Mouse (Mus musculus): ENCODE data around the gene Kif1a. TPM values are rescaled to one million over a fixed set of nuclear protein-coding genes. Genes with fewer than 3 reads are reported as not detected.

Gene Kif1a
- total and polyA plus RNA-seq, 3 experiments: not detected

GRCm38 (mm10) chr1:93125256-93125655, 23.5 kb upstream of the Kif1a start:
- Histone ChIP-seq H3K36me3 (ENCODE audit: control insufficient read depth in 1 of 2, insufficient read depth in 2 of 2, low read length in 2 of 2) (no peaks in the 10 kb centered on the region), H3K27ac (ENCODE audit: control insufficient read depth, low read depth, low read length) (no peak overlapping the region)

GRCm38 (mm10) chr1:93124066-93124465, 22.3 kb upstream of the Kif1a start:
- H3K79me2 ChIP-seq (ENCODE audit: control insufficient read depth, insufficient read depth, low read length, poor library complexity): no peaks in the 10 kb centered on the region
- H3K4me1 ChIP-seq (ENCODE audit: control insufficient read depth in 1 of 2, insufficient read depth in 2 of 2, low read length in 2 of 2): no peaks in the 10 kb centered on the region
- no peaks in the 10 kb centered on the region for H3K27me3 ChIP-seq (ENCODE audit: control insufficient read depth in 1 of 2, insufficient read depth in 2 of 2, low read length in 2 of 2)
- no peak overlapping the region for H3K4me3 ChIP-seq (ENCODE audit: control insufficient read depth in 1 of 2, insufficient read depth in 1 of 2, low read depth in 2 of 2, low read length in 2 of 2)
- H3K27ac ChIP-seq (ENCODE audit: control insufficient read depth, low read depth, low read length): no peak overlapping the region
- H3K36me3 ChIP-seq (ENCODE audit: control insufficient read depth in 1 of 2, insufficient read depth in 2 of 2, low read length in 2 of 2): no peaks in the 10 kb centered on the region
- H3K9me3 ChIP-seq (replicated peaks; ENCODE audit: insufficient read depth, low read length): no peaks in the 10 kb centered on the region
- no peak overlapping the region for H3K9ac ChIP-seq (ENCODE audit: control insufficient read depth, low read depth, low read length, poor library complexity, severe bottlenecking)
- DNase-seq (ENCODE audit: low read depth, low spot score): no peak
- TF ChIP-seq ZKSCAN1 (IDR thresholded peaks at IDR 0.05; ENCODE audit: low read depth, low read length) (no peak), NELFE (IDR thresholded peaks at IDR 0.05; ENCODE audit: low read depth, low read length) (no peak), BHLHE40 (IDR thresholded peaks at IDR 0.05; ENCODE audit: borderline replicate concordance, low read depth, low read length) (no peak), GABPA (IDR thresholded peaks at IDR 0.05; ENCODE audit: low read depth, low read length) (no peak), ETS1 (IDR thresholded peaks at IDR 0.05; ENCODE audit: low read depth, low read length) (no peak), TBP (IDR thresholded peaks at IDR 0.05; ENCODE audit: low read depth, low read length) (no peak), MEF2A (IDR thresholded peaks at IDR 0.05; ENCODE audit: extremely low read depth, insufficient replicate concordance, low read depth, low read length, poor library complexity, severe bottlenecking) (no peak), CTCF (IDR thresholded peaks at IDR 0.05 in 2 of 3, conservative IDR thresholded peaks at IDR 0.05 in 1 of 3; ENCODE audit: control insufficient read depth in 1 of 3, insufficient read depth in 1 of 3, low read depth in 2 of 3, low read length in 3 of 3, poor library complexity in 1 of 3, severe bottlenecking in 1 of 3) (no peak), RCOR1 (IDR thresholded peaks at IDR 0.05; ENCODE audit: low read depth, low read length) (no peak), ZC3H11A (IDR thresholded peaks at IDR 0.05; ENCODE audit: low read depth, low read length) (no peak), RAD21 (IDR thresholded peaks at IDR 0.05; ENCODE audit: low read depth, low read length) (no peak), HCFC1 (IDR thresholded peaks at IDR 0.05; ENCODE audit: low read depth, low read length) (no peak), POLR2AphosphoS5 (IDR thresholded peaks at IDR 0.05; ENCODE audit: borderline replicate concordance, low read depth, low read length) (no peak), USF1 (IDR thresholded peaks at IDR 0.05; ENCODE audit: low read depth, low read length) (no peak), MYB (IDR thresholded peaks at IDR 0.05; ENCODE audit: low read depth, low read length) (no peak), ZMIZ1 (IDR thresholded peaks at IDR 0.05; ENCODE audit: low read depth, low read length) (no peak), UBTF (IDR thresholded peaks at IDR 0.05; ENCODE audit: borderline replicate concordance, insufficient read depth, low read depth, low read length) (no peak), MAX (IDR thresholded peaks at IDR 0.05; ENCODE audit: low read length) (no peak), JUND (IDR thresholded peaks at IDR 0.05; ENCODE audit: low read depth, low read length) (no peak)

More at GRCm38 (mm10) chr1:93125256-93125655, 23.5 kb upstream of the Kif1a start:
- no peak overlapping the region for H3K9ac ChIP-seq (ENCODE audit: control insufficient read depth, low read depth, low read length, poor library complexity, severe bottlenecking)
- DNase-seq (ENCODE audit: low read depth, low spot score): no peak
- H3K4me1 ChIP-seq (ENCODE audit: control insufficient read depth in 1 of 2, insufficient read depth in 2 of 2, low read length in 2 of 2): no peaks in the 10 kb centered on the region
- no peaks in the 10 kb centered on the region for H3K79me2 ChIP-seq (ENCODE audit: control insufficient read depth, insufficient read depth, low read length, poor library complexity)
- no peaks in the 10 kb centered on the region for H3K9me3 ChIP-seq (replicated peaks; ENCODE audit: insufficient read depth, low read length)
- no peaks in the 10 kb centered on the region for H3K27me3 ChIP-seq (ENCODE audit: control insufficient read depth in 1 of 2, insufficient read depth in 2 of 2, low read length in 2 of 2)
- TF ChIP-seq GABPA (IDR thresholded peaks at IDR 0.05; ENCODE audit: low read depth, low read length): no peak
- no peak for TF ChIP-seq BHLHE40 (IDR thresholded peaks at IDR 0.05; ENCODE audit: borderline replicate concordance, low read depth, low read length)
- no peak for TF ChIP-seq ZNF384 (IDR thresholded peaks at IDR 0.05; ENCODE audit: low read depth, low read length)
- TF ChIP-seq USF2 (IDR thresholded peaks at IDR 0.05; ENCODE audit: borderline replicate concordance in 1 of 2, insufficient read depth in 1 of 2, low read depth in 1 of 2, low read length in 2 of 2): no peak
- TF ChIP-seq RCOR1 (IDR thresholded peaks at IDR 0.05; ENCODE audit: low read depth, low read length): no peak
- TF ChIP-seq CTCF (IDR thresholded peaks at IDR 0.05 in 2 of 3, conservative IDR thresholded peaks at IDR 0.05 in 1 of 3; ENCODE audit: control insufficient read depth in 1 of 3, insufficient read depth in 1 of 3, low read depth in 2 of 3, low read length in 3 of 3, poor library complexity in 1 of 3, severe bottlenecking in 1 of 3): no peak
- TF ChIP-seq POLR2AphosphoS2 (IDR thresholded peaks at IDR 0.05; ENCODE audit: low read length): no peak
- no peak for TF ChIP-seq RAD21 (IDR thresholded peaks at IDR 0.05; ENCODE audit: low read depth, low read length)
- no peak for TF ChIP-seq GATA1 (IDR thresholded peaks at IDR 0.05; ENCODE audit: low read depth, low read length)
- TF ChIP-seq ZMIZ1 (IDR thresholded peaks at IDR 0.05; ENCODE audit: low read depth, low read length): no peak
- no peak overlapping the region for H3K4me3 ChIP-seq (ENCODE audit: control insufficient read depth in 1 of 2, insufficient read depth in 1 of 2, low read depth in 2 of 2, low read length in 2 of 2)

All from MEL (cell line).